Mouse (Mus musculus) embryonic facial prominence, embryonic 14.5 days (tissue): ENCODE data around the gene Lin37. TPM values are rescaled to one million over a fixed set of nuclear protein-coding genes. Genes with fewer than 3 reads are reported as not detected.

Source experiments
- ATAC-seq: fragments of 200-750 bp; cut with Nextera tagmentation; 2 replicates; pipeline ENCODE4 v1.8.0; 2017; ENCODE audit warnings: low read depth, moderate number of reproducible peaks, moderate TSS enrichment
- DNase-seq: peaks from one replicate; pipeline ENCODE4 v3.0.0-alpha.2; 2015; ENCODE audit warnings: low spot score
- H3K27ac ChIP-seq: fragments of 300-500 bp; sonication (generic); replicated peaks from 2 replicates; pipeline ENCODE4 v1.5.1; 2014; ENCODE audit warnings: low read depth, mild to moderate bottlenecking, low read length, moderate library complexity
- H3K27me3 ChIP-seq: fragments of 300-500 bp; sonication (generic); replicated peaks from 2 replicates; pipeline ENCODE4 v1.6.1; 2014; ENCODE audit warnings: low read length; ENCODE audit not compliant: control insufficient read depth, insufficient read depth
- H3K36me3 ChIP-seq: fragments of 300-500 bp; sonication (generic); 2 replicates; pipeline ENCODE4 v1.6.1; 2014; ENCODE audit warnings: low read length, mixed read lengths; ENCODE audit not compliant: control insufficient read depth, insufficient read depth
- H3K4me1 ChIP-seq: fragments of 300-500 bp; sonication (generic); 2 replicates; pipeline ENCODE4 v1.6.1; 2014; ENCODE audit warnings: antibody characterized with exemption, low read length; ENCODE audit not compliant: control insufficient read depth, insufficient read depth
- H3K4me2 ChIP-seq: fragments of 300-500 bp; sonication (generic); 2 replicates; pipeline ENCODE4 v1.6.1; 2014; ENCODE audit warnings: low read depth, mild to moderate bottlenecking, low read length, moderate library complexity, mixed read lengths
- H3K4me3 ChIP-seq: fragments of 300-500 bp; sonication (generic); 2 replicates; pipeline ENCODE4 v1.5.1; 2014; ENCODE audit warnings: low read depth, mild to moderate bottlenecking, low read length
- H3K9ac ChIP-seq: fragments of 300-500 bp; sonication (generic); 2 replicates; pipeline ENCODE4 v1.6.1; 2014; ENCODE audit warnings: low read depth, mild to moderate bottlenecking, low read length, moderate library complexity, mixed read lengths
- H3K9me3 ChIP-seq: fragments of 300-500 bp; sonication (generic); 2 replicates; pipeline ENCODE4 v1.6.1; 2016; ENCODE audit warnings: low read length; ENCODE audit not compliant: control insufficient read depth
- WGBS: fragments of 180-500 bp; shearing (Covaris S2); extraction: QIAGEN DNeasy Blood & Tissue Kit; methylation state at CpG from one replicate; pipeline ENCODE4 v1.1.7; 2014; 5-methylcytosine and 5-hydroxymethylcytosine counted together
- polyA plus RNA-seq: library from polyadenylated mRNA; unstranded; fragments of >200 nt; fragmentation: Nextera tagmentation; extraction: Ambion mirVana; gene quantifications from 2 replicates; pipeline ENCODE4 v1.2.1, GENCODE M21; 2014

Gene Lin37
- polyA plus RNA-seq, 1 experiment from 2014 or later: 45.7 TPM

DNA sequence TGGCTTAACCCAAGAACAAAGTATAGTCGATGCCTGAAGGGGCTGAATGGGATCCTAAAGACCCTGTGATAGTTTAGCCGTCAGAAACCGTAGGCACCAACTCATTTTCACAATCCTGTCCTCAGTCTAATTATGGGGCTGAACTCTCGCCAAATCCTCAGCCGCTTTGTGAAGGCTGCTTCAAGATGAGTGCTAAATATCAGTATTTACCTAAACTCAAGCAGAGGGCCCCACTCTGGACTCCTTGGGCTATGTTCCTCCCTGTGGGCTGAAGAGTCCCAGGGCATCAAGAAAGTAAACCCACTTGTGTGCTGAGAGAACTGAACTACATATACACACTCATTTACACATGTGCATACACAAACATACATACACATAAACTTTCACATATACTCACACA lies 37.2 kb upstream of the Lin37 start:
- no peak overlapping the region for H3K4me2 ChIP-seq
- no peak for DNase-seq
- no peak overlapping the region for H3K4me3 ChIP-seq
- no peaks in the 10 kb centered on the region for H3K27me3 ChIP-seq
- no peaks in the 10 kb centered on the region for H3K36me3 ChIP-seq
- no peak for ATAC-seq
- H3K9me3 ChIP-seq: no peaks in the 10 kb centered on the region
- no peaks in the 10 kb centered on the region for H3K4me1 ChIP-seq
- H3K9ac ChIP-seq: no peak overlapping the region
- WGBS: 66% methylated on average over 5 of the region's 5 CpGs
- no peak overlapping the region for H3K27ac ChIP-seq

DNA sequence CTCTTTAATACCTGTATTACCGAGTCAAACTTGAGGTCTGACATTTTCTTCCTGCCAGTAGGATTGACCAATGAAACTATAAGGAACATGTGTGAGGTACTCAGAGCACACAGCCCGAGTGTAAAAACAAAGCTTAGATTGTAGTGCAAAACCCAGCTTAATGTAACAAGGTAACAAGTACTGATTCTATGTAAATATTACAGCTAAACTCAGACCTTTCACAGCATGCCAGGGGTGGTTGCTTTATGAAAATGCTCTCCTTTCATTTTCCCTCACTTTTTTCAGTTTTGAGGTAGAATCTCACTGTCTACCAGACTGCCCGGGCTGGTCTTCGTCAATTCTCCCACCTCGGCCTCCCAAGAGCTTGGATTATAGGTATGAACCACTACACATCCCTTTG lies 36.5 kb upstream of the Lin37 start:
- H3K36me3 ChIP-seq: no peaks in the 10 kb centered on the region
- H3K4me3 ChIP-seq: no peak overlapping the region
- H3K9me3 ChIP-seq: no peaks in the 10 kb centered on the region
- no peak overlapping the region for H3K9ac ChIP-seq
- H3K27ac ChIP-seq: no peak overlapping the region
- 74% methylated on average over 5 of the region's 5 CpGs for WGBS
- no peaks in the 10 kb centered on the region for H3K4me1 ChIP-seq
- no peak for ATAC-seq
- H3K27me3 ChIP-seq: no peaks in the 10 kb centered on the region
- H3K4me2 ChIP-seq: no peak overlapping the region
- no peak for DNase-seq

DNA sequence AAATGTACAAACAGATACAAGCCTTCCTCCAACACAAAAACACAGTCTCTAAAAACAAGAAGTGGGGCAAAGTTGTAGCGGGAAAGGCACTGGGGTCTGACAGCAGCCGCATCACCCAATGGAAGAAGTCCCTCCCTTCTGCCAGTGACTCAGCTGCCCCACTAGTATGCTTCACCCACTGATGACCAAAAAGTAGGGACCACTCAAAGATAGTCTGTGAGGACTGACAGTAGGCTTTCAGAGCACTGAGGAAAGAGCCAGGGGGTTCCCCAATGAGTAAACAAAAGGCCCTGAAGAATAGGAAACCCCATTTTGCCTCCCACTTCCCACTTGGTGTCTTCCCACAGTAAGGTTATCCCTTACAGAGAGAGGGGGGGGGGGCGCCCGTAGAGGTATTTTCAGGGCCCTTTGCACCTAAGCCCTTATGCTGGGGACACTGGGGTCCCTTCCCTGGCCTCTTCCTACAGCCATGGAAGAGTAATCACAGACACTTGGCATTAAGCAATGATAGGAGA lies 34.9 kb upstream of the Lin37 start:
- Histone ChIP-seq H3K36me3 (no peaks in the 10 kb centered on the region), H3K4me2 (no peak overlapping the region), H3K4me1 (no peaks in the 10 kb centered on the region), H3K27me3 (no peaks in the 10 kb centered on the region), H3K9ac (no peak overlapping the region), H3K27ac (no peak overlapping the region), H3K9me3 (no peaks in the 10 kb centered on the region), H3K4me3 (no peak overlapping the region)
- WGBS: 78% methylated on average over 2 of the region's 4 CpGs
- ATAC-seq (no peak), DNase-seq (no peak)

DNA sequence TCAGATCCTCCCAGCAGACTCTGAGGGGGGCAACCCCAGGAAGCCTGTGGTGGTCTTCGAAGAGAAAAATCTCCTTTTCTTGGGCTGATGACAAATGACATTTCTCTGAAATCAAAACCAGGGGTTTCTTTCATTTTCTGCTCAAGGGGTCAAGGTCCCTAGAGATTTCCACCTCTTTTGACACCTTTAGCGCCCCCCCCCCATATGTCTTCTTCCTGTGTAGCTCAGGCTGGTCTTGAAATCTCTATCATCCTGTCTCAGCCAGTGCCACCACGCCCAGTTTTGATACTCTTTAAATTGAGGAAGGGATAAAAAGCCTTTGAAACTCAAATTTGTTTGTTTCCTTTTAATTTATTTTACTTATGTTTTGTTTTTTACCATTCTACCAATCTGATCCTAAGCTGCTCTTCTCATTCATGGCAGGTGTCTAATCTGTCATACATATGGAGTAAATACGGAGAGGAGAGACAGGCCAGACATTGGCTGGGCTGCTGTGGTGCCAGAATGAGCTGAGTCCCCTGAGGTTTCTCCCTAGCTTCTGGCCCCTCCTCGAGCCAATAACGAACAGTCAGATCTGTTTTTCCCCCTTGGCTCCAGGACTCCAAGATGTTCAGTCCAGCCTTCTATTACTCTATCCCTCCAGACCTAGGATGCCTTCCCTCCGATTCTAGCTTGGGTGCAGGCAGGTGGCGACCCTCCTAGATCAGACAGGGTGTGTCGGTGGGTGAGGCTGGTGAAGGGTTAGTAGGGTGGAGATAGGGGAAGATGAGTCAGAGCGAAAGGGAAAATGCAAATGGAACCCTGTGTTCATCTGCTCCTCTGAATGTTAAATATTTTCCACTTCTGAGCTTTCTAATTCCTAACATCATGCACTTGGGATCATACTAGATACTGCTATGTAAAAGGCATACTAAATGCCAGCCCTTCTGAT lies 34.2 kb upstream of the Lin37 start:
- no peaks in the 10 kb centered on the region for H3K36me3 ChIP-seq
- H3K4me3 ChIP-seq: no peak overlapping the region
- DNase-seq: no peak
- H3K4me2 ChIP-seq: no peak overlapping the region
- H3K4me1 ChIP-seq: no peaks in the 10 kb centered on the region
- no peak overlapping the region for H3K9ac ChIP-seq
- no peaks in the 10 kb centered on the region for H3K27me3 ChIP-seq
- H3K27ac ChIP-seq: no peak overlapping the region
- 71% methylated on average over 10 of the region's 10 CpGs for WGBS
- no peak for ATAC-seq
- no peaks in the 10 kb centered on the region for H3K9me3 ChIP-seq

DNA sequence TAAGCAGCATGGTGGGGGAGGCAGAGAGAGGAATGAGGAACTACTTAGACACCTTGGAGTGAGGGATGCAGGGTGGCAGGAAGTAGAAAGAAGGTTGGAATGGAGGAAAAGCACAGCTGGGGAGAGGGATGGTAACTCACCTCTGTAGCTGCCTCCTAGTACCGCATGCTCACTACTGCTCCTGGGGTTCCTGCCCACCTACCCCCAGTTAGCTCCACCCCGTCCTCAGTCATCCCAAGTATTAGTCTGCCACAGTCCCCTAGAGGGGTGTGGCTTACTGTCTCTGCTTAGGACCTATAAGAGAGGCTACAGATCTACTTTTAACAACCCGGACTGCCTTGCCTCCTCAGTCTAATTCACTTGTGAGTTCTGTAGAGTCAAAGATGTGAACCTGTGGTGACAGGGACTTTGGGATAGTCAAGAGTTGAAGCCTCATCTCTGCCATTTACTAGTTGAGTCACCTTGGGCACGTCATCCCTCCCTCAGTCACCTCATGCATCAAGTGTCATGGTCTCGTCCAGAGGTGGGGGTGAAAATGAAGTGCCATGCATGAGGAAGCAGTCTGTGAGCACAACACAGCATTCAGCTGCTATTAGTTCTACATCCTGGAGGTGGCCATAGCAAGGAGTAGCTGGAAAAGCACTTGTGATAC lies 33.3 kb upstream of the Lin37 start:
- Histone ChIP-seq H3K4me2 (no peak overlapping the region), H3K27me3 (no peaks in the 10 kb centered on the region), H3K36me3 (no peaks in the 10 kb centered on the region), H3K9me3 (no peaks in the 10 kb centered on the region), H3K27ac (no peak overlapping the region), H3K4me3 (no peak overlapping the region), H3K9ac (no peak overlapping the region), H3K4me1 (no peaks in the 10 kb centered on the region)
- DNase-seq: no peak
- no peak for ATAC-seq
- WGBS: 49% methylated on average over 5 of the region's 5 CpGs

DNA sequence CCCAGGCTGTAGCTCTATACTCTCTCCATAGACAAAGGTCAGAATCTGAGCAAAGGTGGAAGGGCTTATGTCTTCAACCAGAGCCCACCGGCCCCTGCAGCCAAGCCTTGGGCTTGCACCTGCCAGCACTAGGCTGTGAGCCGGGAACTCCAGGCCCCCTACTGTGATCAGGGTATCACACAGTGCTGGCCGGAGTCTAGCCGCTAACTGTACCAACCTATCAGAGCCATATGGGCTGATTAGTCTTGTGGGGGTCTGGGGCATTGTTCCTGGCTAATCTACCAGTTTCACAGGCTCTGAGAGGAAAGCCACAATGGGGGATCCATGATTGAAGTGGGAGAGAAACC lies 31.9 kb upstream of the Lin37 start:
- H3K4me3 ChIP-seq: no peak overlapping the region
- H3K36me3 ChIP-seq: peaks cover 2% of the 10 kb centered on the region; the same call in 1 of the 2 replicates
- H3K27ac ChIP-seq: no peak overlapping the region
- 56% methylated on average over 4 of the region's 4 CpGs for WGBS
- no peak for DNase-seq
- H3K9ac ChIP-seq: no peak overlapping the region
- peaks cover 7% of the 10 kb centered on the region; the same call in 1 of the 2 replicates for H3K4me1 ChIP-seq
- H3K27me3 ChIP-seq: no peaks in the 10 kb centered on the region
- H3K9me3 ChIP-seq: no peaks in the 10 kb centered on the region
- H3K4me2 ChIP-seq: no peak overlapping the region
- ATAC-seq: no peak

DNA sequence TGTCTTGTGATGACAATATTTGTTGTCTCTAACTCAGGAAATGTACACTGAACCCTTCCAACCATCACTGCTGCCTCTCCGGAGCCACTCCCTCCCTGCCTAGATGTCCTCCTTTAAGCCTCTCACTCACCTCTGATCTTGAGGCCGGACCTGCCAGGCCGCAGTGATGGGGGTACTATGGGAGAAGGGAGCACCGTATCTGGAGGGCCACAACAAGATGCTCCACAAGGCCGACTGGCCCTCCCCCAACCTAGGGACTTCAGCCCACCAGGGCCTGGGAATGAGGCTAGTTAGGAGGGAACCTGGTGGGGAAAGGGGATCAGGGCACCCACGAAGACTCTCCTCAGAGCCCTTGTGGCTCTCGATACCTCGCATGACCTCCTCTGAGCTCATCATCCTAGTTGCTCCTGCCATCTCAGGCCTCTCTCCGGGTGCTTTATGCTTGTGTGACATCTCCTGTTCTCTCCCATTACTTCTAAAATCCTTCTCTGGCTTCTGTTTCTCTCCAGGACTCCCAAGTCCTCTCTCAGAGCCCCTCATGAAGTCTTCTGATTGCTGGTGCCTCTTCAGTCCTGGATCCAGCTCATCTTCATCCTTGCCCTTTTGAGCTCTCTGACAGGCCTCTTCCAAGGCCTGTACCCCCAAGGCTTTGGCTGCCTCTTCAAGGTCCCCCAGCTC lies 31.4 kb upstream of the Lin37 start:
- Histone ChIP-seq H3K27ac (no peak overlapping the region), H3K27me3 (no peaks in the 10 kb centered on the region), H3K36me3 (peaks cover 7% of the 10 kb centered on the region; the same call in 1 of the 2 replicates), H3K4me3 (no peak overlapping the region), H3K9me3 (no peaks in the 10 kb centered on the region), H3K4me2 (no peak overlapping the region), H3K9ac (no peak overlapping the region), H3K4me1 (peaks cover 7% of the 10 kb centered on the region; the same call in 1 of the 2 replicates)
- DNase-seq (no peak), ATAC-seq (no peak)
- WGBS: 86% methylated on average over 9 of the region's 9 CpGs

DNA sequence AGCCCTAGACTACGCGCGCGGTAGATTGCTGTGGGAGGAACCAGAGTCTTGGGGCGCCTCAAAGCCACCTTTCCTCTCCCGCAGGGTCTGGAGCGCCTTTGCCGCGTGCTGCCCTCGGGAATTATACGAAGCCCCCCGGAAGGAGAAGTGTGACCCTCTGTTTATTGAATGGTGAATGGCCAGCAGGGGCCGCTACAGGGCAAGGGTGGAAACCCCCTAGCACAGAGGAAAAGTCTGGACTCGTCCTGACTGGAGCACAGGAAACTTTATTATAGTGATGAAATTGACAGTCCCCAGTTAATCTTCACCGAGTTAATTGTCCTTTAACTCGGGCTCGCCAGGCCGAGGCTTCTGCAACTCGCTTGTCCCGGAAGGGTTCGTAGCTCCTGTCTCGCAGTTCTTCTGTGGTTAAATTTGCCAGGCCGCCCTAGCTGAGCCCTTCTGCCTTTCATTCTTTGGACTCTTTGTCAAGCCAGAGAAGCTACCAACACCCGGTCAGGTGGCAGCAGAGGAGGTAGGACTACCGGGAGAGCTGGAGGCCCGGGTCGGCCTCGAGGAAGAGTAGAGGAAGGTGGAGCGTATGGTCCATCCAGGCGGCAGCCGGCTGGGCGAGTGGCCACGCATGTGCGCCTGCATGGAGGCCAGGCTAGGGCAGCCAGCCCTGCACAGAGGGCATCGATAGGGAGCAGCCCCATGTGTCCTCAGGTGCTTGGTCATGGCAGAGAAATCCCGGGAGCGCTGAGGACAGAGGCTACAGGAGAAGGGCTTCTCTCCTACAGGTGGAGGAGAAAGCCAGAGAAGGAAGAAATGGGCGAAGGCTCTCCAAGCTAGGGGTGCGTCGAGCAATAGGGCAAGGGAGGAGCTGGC lies 30.0 kb upstream of the Lin37 start:
- WGBS: 29% methylated on average over 40 of the region's 40 CpGs
- H3K4me2 ChIP-seq: peak overlapping the region; percentile 96
- H3K27me3 ChIP-seq: no peaks in the 10 kb centered on the region
- H3K4me1 ChIP-seq: peaks cover 7% of the 10 kb centered on the region; the same call in 1 of the 2 replicates
- no peaks in the 10 kb centered on the region for H3K9me3 ChIP-seq
- DNase-seq (peak; percentile 89), ATAC-seq (peak; percentile 70)
- peaks cover 21% of the 10 kb centered on the region for H3K36me3 ChIP-seq
- H3K9ac ChIP-seq: peak overlapping the region; percentile 96
- peak overlapping the region; percentile 89 for H3K27ac ChIP-seq
- H3K4me3 ChIP-seq: peak overlapping the region; percentile 94
